ENCODE assay signal across 25 mouse cellular contexts in genomic region chr2:131750206-131750605, GRCm38 (mm10).
DNase-seq lines count a peak whose midpoint lies in the region; ATAC-seq and TF ChIP-seq lines count a peak whose summit lies in the region.
"Had no signal": no experiment of that assay in that cellular context is flagged by ENCODE, and none has a peak within 500 bp of the region (broad histone marks: within the 10 kb centered on the region; RNA-seq: fewer than 3 reads in every experiment).

No protein-coding gene starts in this region.

- H3K36me3 ChIP-seq in lung, embryonic 15.5 days: no peaks in the 10 kb centered on the region
- no peaks in the 10 kb centered on the region for H3K36me3 ChIP-seq in kidney, embryonic 15.5 days
- no peaks in the 10 kb centered on the region for H3K36me3 ChIP-seq in kidney, postnatal 0 days (ENCODE audit: insufficient read depth, low read length)
- H3K36me3 ChIP-seq: embryonic facial prominence, embryonic 13.5 days; forebrain, embryonic 12.5 days; G1E; limb, embryonic 10.5 days had no signal

- peak overlapping the region; percentile 81 for H3K27ac ChIP-seq in lung, embryonic 15.5 days
- H3K27ac ChIP-seq in kidney, embryonic 15.5 days: peak overlapping the region; percentile 64; the same call in 1 of the 2 replicates
- no peak overlapping the region for H3K27ac ChIP-seq in kidney, postnatal 0 days
- H3K27ac ChIP-seq: embryonic facial prominence, embryonic 13.5 days; forebrain, embryonic 12.5 days; hindbrain, embryonic 14.5 days; limb, embryonic 10.5 days had no signal

- ATAC-seq in lung, embryonic 15.5 days (ENCODE audit: borderline replicate concordance, extremely low read depth, low FRiP score, low TSS enrichment): peak; percentile 63
- peak; percentile 52; the same call in 1 of the 2 replicates for ATAC-seq in kidney, embryonic 15.5 days (replicated peaks; ENCODE audit: low FRiP score)
- no peak for ATAC-seq in kidney, postnatal 0 days (replicated peaks; ENCODE audit: low FRiP score, low read depth)
- ATAC-seq: inflammation-experienced regulatory T-cells, adult 6 months; Patski had no signal

- no peak overlapping the region for H3K4me3 ChIP-seq in lung, embryonic 15.5 days
- no peak overlapping the region for H3K4me3 ChIP-seq in kidney, embryonic 15.5 days (replicated peaks)
- H3K4me3 ChIP-seq in kidney, postnatal 0 days (replicated peaks; ENCODE audit: low read depth, low read length): no peak overlapping the region
- H3K4me3 ChIP-seq: embryonic facial prominence, embryonic 13.5 days; erythroblast, embryonic 14.5 days; forebrain, embryonic 12.5 days; limb, embryonic 10.5 days; megakaryocyte, embryonic 14.5 days had no signal

- H3K27me3 ChIP-seq in lung, embryonic 15.5 days: no peaks in the 10 kb centered on the region
- H3K27me3 ChIP-seq in kidney, embryonic 15.5 days: no peaks in the 10 kb centered on the region
- H3K27me3 ChIP-seq in kidney, postnatal 0 days (ENCODE audit: insufficient read depth, low read length): no peaks in the 10 kb centered on the region
- H3K27me3 ChIP-seq: embryonic facial prominence, embryonic 13.5 days; forebrain, embryonic 12.5 days; Patski had no signal

- H3K9ac ChIP-seq in lung, embryonic 15.5 days: no peak overlapping the region
- no peak overlapping the region for H3K9ac ChIP-seq in kidney, embryonic 15.5 days
- no peak overlapping the region for H3K9ac ChIP-seq in kidney, postnatal 0 days (ENCODE audit: low read depth, low read length)
- H3K9ac ChIP-seq: embryonic facial prominence, embryonic 13.5 days; forebrain, embryonic 12.5 days; hindbrain, embryonic 14.5 days had no signal

- no peaks in the 10 kb centered on the region for H3K9me3 ChIP-seq in lung, embryonic 15.5 days
- no peaks in the 10 kb centered on the region for H3K9me3 ChIP-seq in kidney, embryonic 15.5 days (replicated peaks)
- H3K9me3 ChIP-seq in kidney, postnatal 0 days (replicated peaks; ENCODE audit: low read length): no peaks in the 10 kb centered on the region
- H3K9me3 ChIP-seq: embryonic facial prominence, embryonic 13.5 days; forebrain, embryonic 12.5 days; G1E; limb, embryonic 10.5 days had no signal

- peaks cover 30% of the 10 kb centered on the region for H3K4me1 ChIP-seq in lung, embryonic 15.5 days
- peaks cover 19% of the 10 kb centered on the region for H3K4me1 ChIP-seq in kidney, embryonic 15.5 days
- H3K4me1 ChIP-seq in kidney, postnatal 0 days (replicated peaks; ENCODE audit: insufficient read depth, low read length): 0 out of 2 replicates have a peak, but pooled peaks cover 6% of the 10 kb centered on the region
- H3K4me1 ChIP-seq: embryonic facial prominence, embryonic 13.5 days; forebrain, embryonic 12.5 days; megakaryocyte, embryonic 14.5 days had no signal

- TF ChIP-seq CTCF in kidney, postnatal 0 days (IDR thresholded peaks at IDR 0.05; ENCODE audit: low read depth): no peak

- peak; percentile 6 for DNase-seq in kidney, adult 11 months
- no peak for DNase-seq in kidney, postnatal 25 days
- no peak for DNase-seq in lung, adult 18-20 months
- DNase-seq in kidney, postnatal 0 days (ENCODE audit: low spot score): peak; percentile 54
- DNase-seq in natural killer cell, adult 2 months (ENCODE audit: low spot score in 2 of 2): no peak
- DNase-seq in layer of hippocampus, postnatal 14 days (ENCODE audit: low spot score in 2 of 2): no peak
- DNase-seq: adrenal gland, postnatal 36 days; B cell, adult 2 months; cerebellum, adult 9-10 months; heart, adult 18-20 months; heart, postnatal 4 days; midbrain, embryonic 14.5 days; right cerebral cortex, adult 18-20 months; right cerebral cortex, postnatal 4 days had no signal

- 31% methylated on average over 4 of the region's 4 CpGs for WGBS in lung, embryonic 15.5 days
- WGBS in kidney, embryonic 15.5 days: 48% methylated on average over 4 of the region's 4 CpGs
- 41% methylated on average over 4 of the region's 4 CpGs for WGBS in kidney, postnatal 0 days

- no peak overlapping the region for H3K4me2 ChIP-seq in lung, embryonic 15.5 days
- H3K4me2 ChIP-seq in kidney, embryonic 15.5 days: no peak overlapping the region
- H3K4me2 ChIP-seq in kidney, postnatal 0 days (ENCODE audit: low read length): no peak overlapping the region
- H3K4me2 ChIP-seq: embryonic facial prominence, embryonic 13.5 days; forebrain, embryonic 12.5 days; hindbrain, embryonic 14.5 days had no signal

Comparison
In these comparisons a context has a peak if more than half of its experiments do, and no peak if none do; other contexts are left out.
1. DNase-seq: peak in kidney, adult 11 months (single experiment) and kidney, postnatal 0 days (single experiment); none in kidney, postnatal 25 days (0 of 2), lung, adult 18-20 months (0 of 2), natural killer cell, adult 2 months (0 of 2) and layer of hippocampus, postnatal 14 days (0 of 2).